Mouse (Mus musculus) small intestine, adult 2 months (tissue): ENCODE data around the gene Prkag1. TPM values are rescaled to one million over a fixed set of nuclear protein-coding genes. Genes with fewer than 3 reads are reported as not detected.
A peak's percentile ranks its signal among the peaks of the same experiment; 100 is the strongest.
"Not testable (repeated sequence)": the region's sequence is repeated elsewhere in the genome, so short reads cannot be mapped to it uniquely, and the experiment has no call there.

ENCODE experiments used
- H3K27ac ChIP-seq: fragments of 200-500 bp; 2 replicates; pipeline ENCODE4 v1.5.1; 2012; ENCODE audit warnings: low read depth, low read length, control low read depth, inconsistent platforms; ENCODE audit not compliant: insufficient read depth
- H3K27me3 ChIP-seq: fragments of 200-500 bp; 2 replicates; pipeline ENCODE4 v1.6.1; 2012; ENCODE audit warnings: mild to moderate bottlenecking, moderate library complexity, low read length, inconsistent platforms; ENCODE audit not compliant: control insufficient read depth, insufficient read depth
- H3K36me3 ChIP-seq: fragments of 200-500 bp; 2 replicates; pipeline ENCODE4 v1.6.1; 2012; ENCODE audit warnings: mild to moderate bottlenecking, low read length, control low read depth, inconsistent platforms; ENCODE audit not compliant: control insufficient read depth, insufficient read depth
- H3K4me1 ChIP-seq: fragments of 200-500 bp; 2 replicates; pipeline ENCODE4 v1.6.1; 2012; ENCODE audit warnings: low read length, inconsistent platforms, mixed read lengths; ENCODE audit not compliant: control insufficient read depth, insufficient read depth, insufficient read length
- H3K4me3 ChIP-seq: fragments of 200-500 bp; 2 replicates; pipeline ENCODE4 v1.5.1; 2012; ENCODE audit warnings: low read depth, mild to moderate bottlenecking, control low read depth, inconsistent platforms, low read length, moderate library complexity
- CTCF ChIP-seq: fragments of 200-500 bp; IDR thresholded peaks from 2 replicates; pipeline ENCODE4 v1.5.1; 2012; ENCODE audit warnings: low read depth, mild to moderate bottlenecking, control low read depth, inconsistent platforms, low read length, moderate library complexity, mixed read lengths; ENCODE audit not compliant: insufficient replicate concordance, insufficient read length; ENCODE audit errors: extremely low read depth
- POLR2A ChIP-seq: fragments of 200-500 bp; IDR thresholded peaks from 2 replicates; pipeline ENCODE4 v1.6.1; 2012; ENCODE audit warnings: low read depth, mild to moderate bottlenecking, control low read depth, inconsistent platforms, low read length, moderate library complexity
- WGBS: fragments of 180-500 bp; shearing (Covaris S2); methylation state at CpG from one replicate; pipeline ENCODE4 v1.1.7; 2018; 5-methylcytosine and 5-hydroxymethylcytosine counted together
- polyA plus RNA-seq: library from polyadenylated mRNA; depleted of rRNA; stranded (reverse); fragments of >200 nt; gene quantifications from 2 replicates; pipeline ENCODE4 v1.2.3, GENCODE M21; 2012

Prkag1 gene
- polyA plus RNA-seq, 1 experiment = 65.7 TPM

GRCm38 (mm10) chr15:98818171-98818570 lies 13.2 kb downstream of the Prkag1 start:
- Histone ChIP-seq H3K27ac (no peak overlapping the region), H3K27me3 (no peaks in the 10 kb centered on the region), H3K4me3 (no peak overlapping the region), H3K36me3 (peaks cover 47% of the 10 kb centered on the region), H3K4me1 (peaks cover 7% of the 10 kb centered on the region; the same call in 1 of the 2 replicates)
- WGBS = 96% methylated on average over 7 of the region's 7 CpGs
- TF ChIP-seq CTCF (no peak), POLR2A (no peak)

GRCm38 (mm10) chr15:98812741-98813424 lies 18.4 kb downstream of the Prkag1 start:
- peaks cover 4% of the 10 kb centered on the region for H3K4me1 ChIP-seq
- H3K36me3 ChIP-seq = peaks cover 39% of the 10 kb centered on the region
- WGBS = 92% methylated on average over 20 of the region's 20 CpGs
- no peak overlapping the region for H3K27ac ChIP-seq
- H3K27me3 ChIP-seq = peaks cover 19% of the 10 kb centered on the region
- TF ChIP-seq POLR2A = no peak
- TF ChIP-seq CTCF = no peak
- H3K4me3 ChIP-seq = no peak overlapping the region

GRCm38 (mm10) chr15:98810212-98810611 lies 21.1 kb downstream of the Prkag1 start:
- H3K4me3 ChIP-seq, H3K27ac ChIP-seq: not testable (repeated sequence)
- Histone ChIP-seq H3K27me3 (peaks cover 39% of the 10 kb centered on the region), H3K36me3 (peaks cover 27% of the 10 kb centered on the region), H3K4me1 (peaks cover 22% of the 10 kb centered on the region)
- WGBS = 79% methylated on average over 6 of the region's 6 CpGs

GRCm38 (mm10) chr15:98809390-98809789 lies 21.9 kb downstream of the Prkag1 start, which contains the start of gene Ddn:
Ddn (minus strand) TSS chr15:98809490.
- Histone ChIP-seq H3K4me3 (no peak within 1 kb of the TSS), H3K36me3 (peaks cover 21% of the 10 kb centered on the region), H3K4me1 (peaks cover 22% of the 10 kb centered on the region), H3K27ac (no peak within 1 kb of the TSS), H3K27me3 (peaks cover 44% of the 10 kb centered on the region)
- TF ChIP-seq POLR2A (no peak), CTCF (no peak)
- WGBS = 88% methylated on average over 3 of the region's 3 CpGs

GRCm38 (mm10) chr15:98808651-98809134 lies 22.6 kb downstream of the Prkag1 start:
- peaks cover 44% of the 10 kb centered on the region for H3K27me3 ChIP-seq
- TF ChIP-seq CTCF = no peak
- no peak for TF ChIP-seq POLR2A
- H3K27ac ChIP-seq = no peak overlapping the region
- H3K4me1 ChIP-seq = peaks cover 22% of the 10 kb centered on the region
- H3K36me3 ChIP-seq = peaks cover 14% of the 10 kb centered on the region
- 37% methylated on average over 6 of the region's 6 CpGs for WGBS
- no peak overlapping the region for H3K4me3 ChIP-seq

- H3K4me1 ChIP-seq = peaks cover 28% of the 10 kb centered on the region
- no peak for TF ChIP-seq POLR2A
- TF ChIP-seq CTCF = no peak
- WGBS = 2% methylated on average over 34 of the region's 34 CpGs
- no peak overlapping the region for H3K27ac ChIP-seq
- H3K4me3 ChIP-seq = peak overlapping the region; percentile 53
- H3K36me3 ChIP-seq = peaks cover 8% of the 10 kb centered on the region
- H3K27me3 ChIP-seq = peaks cover 44% of the 10 kb centered on the region
Measured at GRCm38 (mm10) chr15:98807895-98808650, 23.2 kb downstream of the Prkag1 start.

GRCm38 (mm10) chr15:98806809-98807770 lies 24.2 kb downstream of the Prkag1 start:
- 1% methylated on average over 58 of the region's 58 CpGs for WGBS
- no peak overlapping the region for H3K27ac ChIP-seq
- H3K36me3 ChIP-seq = no peaks in the 10 kb centered on the region
- TF ChIP-seq CTCF = no peak
- TF ChIP-seq POLR2A = no peak
- H3K4me3 ChIP-seq = peak overlapping the region; percentile 47
- peaks cover 31% of the 10 kb centered on the region for H3K4me1 ChIP-seq
- peaks cover 44% of the 10 kb centered on the region for H3K27me3 ChIP-seq
